Mouse (Mus musculus) myocyte (in vitro differentiated cells): Measurements from ENCODE around the gene Elk3.

ENCODE experiments used
- MAX ChIP-seq: IDR thresholded peaks from one replicate; pipeline ENCODE4 v1.6.1; 2011; ENCODE audit warnings: low read depth, mild to moderate bottlenecking, control low read depth
- POLR2A ChIP-seq: IDR thresholded peaks from one replicate; pipeline ENCODE4 v1.6.1; 2011; ENCODE audit warnings: low read depth, mild to moderate bottlenecking, control low read depth, moderate library complexity; ENCODE audit not compliant: insufficient read length
- POLR2AphosphoS2 ChIP-seq: IDR thresholded peaks from one replicate; pipeline ENCODE4 v1.6.1; 2011; ENCODE audit warnings: low read depth, control low read depth; ENCODE audit not compliant: insufficient read length
- USF1 ChIP-seq: IDR thresholded peaks from one replicate; pipeline ENCODE4 v1.6.1; 2011; ENCODE audit warnings: low read depth, mild to moderate bottlenecking, control low read depth, moderate library complexity

DNA sequence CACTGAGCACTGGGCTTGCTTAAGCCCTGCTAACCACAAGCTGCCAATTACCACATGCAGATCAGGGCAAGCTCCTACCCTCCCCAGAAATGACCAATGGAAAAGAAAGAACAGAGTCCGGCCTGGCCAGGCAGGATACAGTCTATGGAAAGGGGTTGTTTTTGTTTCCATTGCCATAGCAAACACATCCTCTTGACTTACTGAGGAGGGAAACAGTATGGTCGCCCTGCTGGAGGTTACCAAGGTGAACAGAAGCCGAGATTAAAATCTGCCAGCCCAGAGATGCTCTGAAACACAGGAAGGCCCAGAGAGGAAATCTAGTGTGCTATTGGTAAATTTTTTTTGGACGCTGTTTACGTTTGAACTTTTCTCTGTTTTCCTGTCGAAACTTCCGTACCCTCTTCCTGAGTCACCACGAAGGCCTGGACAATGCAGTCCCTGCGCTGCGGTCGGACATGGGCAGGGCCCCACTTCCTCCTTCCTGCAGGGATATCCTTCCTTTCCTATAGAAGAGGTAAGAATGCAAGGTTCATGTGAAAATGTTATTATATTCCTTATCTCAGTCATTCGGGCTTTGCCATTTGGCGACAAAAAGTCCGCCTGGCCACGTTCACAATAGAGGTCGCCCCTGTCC lies 25.0 kb upstream of the Elk3 start:
- TF ChIP-seq POLR2A = no peak
- no peak for TF ChIP-seq MAX
- TF ChIP-seq USF1 = no peak
- TF ChIP-seq POLR2AphosphoS2 = no peak
